Mouse (Mus musculus) cerebellum, postnatal 10 days (tissue): Measurements from ENCODE around the gene Bglap2.

Experiments
- DNase-seq, 2 experiments: peaks; one replicate each; pipeline ENCODE4 v3.0.0; 2021; ENCODE audit warnings: mixed read lengths in 2 of 2

The Bglap2 gene

DNA sequence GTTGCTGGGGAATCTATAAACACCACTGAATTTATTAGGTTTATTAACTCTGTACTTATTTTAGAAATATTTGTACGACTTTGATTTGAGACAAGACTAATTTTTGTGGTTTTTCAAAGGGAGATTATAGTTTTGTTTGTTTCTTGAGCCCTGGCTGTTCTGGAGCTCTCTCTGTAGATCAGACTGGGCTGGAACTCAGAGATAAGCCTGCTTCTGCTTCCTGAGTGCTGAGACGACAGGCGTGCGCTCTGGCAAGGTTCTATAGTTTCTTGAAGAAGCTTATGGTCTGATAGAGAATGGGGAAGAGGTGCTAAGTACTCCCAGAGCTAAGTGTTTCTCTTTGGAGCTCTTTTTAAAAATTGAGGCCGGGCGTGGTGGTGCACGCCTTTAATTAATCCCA, 40.2 kb downstream of the Bglap2 start:
- DNase-seq, result no peak

DNA sequence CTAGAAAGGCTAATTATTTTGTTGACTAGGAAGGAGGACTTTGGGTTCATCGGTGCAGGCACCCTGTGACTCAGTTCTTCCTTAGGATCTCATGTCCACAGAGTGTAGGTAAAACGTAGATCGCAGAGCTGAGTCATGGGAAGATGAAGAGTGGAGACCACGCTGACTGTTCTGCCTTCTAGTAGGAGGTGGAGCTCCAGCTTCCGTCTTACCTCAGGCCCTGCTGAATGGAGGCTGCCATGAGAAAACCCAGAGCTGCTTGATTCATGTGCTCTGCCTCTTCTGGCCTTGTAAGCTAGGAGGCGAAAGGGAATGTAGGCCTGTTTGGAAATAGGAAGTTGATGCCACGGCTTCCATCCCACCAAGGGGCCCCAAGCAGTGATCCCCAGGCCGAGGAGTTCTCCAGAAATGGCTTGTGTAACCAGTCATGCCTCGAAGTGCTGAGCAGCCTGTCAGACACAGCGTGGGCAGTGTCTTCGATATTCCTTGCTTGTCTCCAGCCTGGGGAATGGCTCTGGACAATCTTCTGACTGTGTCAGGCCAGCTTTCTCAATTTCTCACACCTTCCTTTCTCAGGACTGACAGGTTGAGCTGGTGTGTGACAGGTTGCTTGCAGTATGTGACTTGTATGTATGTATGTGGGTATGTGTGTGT, 41.0 kb downstream of the Bglap2 start:
- no peak for DNase-seq

DNA sequence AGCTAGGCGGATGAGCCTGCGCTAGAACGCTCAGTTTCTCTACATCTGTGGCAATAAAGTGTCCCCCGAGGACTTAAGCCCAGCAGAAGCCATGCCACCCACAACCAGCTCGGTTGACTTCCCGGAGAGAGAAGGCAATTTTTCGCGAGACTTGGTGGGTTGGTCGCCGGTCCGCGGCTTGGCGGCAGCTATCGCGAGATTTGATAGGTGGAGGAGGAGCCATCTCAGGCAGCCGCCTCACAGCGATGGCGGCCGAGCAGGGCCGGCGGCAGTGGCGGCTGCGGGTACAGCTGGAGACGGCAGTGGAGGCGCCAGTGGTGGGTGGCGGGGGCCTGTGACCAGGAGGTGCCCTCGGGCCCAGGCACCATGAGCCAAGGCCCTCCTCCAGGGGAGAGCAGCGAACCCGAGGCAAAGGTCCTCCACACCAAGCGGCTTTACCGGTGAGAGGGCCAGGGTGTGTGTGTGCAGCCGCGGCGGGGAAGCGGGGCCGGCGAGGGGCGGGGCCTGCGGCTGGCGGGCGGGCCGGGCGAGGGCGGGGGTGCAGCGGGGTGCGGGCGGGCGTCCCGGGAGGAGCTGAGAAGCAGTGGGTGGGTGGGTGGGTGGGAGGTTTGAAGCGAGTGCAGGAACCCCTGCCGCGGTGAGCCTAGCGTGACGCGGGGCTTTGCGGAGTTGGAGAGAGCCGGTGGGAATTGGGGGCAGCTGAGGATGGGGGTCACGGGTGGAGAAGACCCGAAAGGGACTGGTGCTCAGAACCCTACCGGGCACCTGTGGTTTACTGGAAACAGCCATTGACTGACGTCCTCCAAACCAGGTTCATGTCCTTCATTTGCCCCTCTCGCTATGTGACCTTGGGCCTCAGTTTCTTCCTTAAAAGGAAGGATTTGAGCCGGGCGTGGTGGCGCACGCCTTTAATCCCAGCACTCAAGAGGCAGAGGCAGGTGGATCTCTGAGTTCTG, 42.2 kb downstream of the Bglap2 start, which contains the start of the genes Tmem79 and Smg5:
TSS of gene Tmem79 (minus strand) at position 91 of the 956 bp plus-strand sequence.
TSS of gene Smg5 (plus strand) at position 203 of the 956 bp plus-strand sequence.
- DNase-seq, result peak; percentile 97 to 98

DNA sequence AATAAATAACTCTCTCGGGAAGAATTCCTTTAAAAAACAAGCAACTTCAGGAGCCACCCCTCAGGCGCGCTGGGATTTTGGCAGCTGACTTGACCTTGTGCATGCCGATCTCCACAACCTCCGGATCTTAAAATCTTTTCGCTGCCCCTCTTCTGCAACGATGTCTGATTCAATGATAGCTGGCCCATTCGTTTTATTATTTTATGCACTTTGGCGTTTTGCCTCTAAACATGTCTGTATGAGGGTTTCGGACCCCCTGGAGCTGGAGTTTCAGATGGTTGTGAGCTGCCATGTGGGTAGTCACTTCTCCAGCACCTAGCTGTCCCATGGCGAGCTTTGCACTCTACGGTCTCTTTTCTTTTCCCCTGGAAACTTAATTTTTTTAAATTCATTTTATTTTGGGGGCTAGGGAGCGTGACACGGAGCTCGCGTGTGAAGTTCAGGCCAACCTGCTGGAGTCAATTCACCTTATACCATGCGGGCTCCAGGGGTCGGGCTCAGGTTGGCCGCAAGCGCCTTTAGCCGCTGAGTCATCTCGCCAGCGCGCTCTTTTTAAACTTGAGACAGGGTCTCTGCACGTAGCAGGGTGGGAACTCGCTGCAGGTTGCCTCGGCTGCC, 43.0 kb downstream of the Bglap2 start:
- peak in 1 of 2 experiments; percentile 51 for DNase-seq

DNA sequence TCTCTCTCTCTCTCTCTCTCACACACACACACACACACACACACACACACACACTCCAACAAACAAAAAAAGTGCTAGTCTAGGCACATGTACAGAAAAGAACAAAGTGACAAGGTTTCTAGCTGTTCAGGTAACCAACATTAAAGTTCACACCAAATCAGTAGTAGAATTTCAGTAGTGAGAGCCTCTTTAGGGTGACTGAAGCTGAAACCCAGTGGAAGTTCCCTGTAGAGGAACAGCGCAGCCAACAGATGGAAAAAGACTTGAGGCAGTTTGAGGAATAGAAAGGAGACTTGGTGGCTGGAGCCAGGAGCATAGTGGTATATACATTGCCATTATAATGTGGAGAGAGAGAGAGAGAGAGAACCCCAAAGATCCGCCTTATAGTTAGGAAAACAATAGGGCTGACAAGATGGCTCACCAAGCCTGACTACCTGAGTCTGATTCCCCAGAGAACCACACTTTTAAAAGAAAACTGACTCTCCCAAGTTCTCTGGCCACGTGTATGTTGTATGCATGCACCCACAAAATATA, 43.5 kb downstream of the Bglap2 start:
- no peak for DNase-seq

DNA sequence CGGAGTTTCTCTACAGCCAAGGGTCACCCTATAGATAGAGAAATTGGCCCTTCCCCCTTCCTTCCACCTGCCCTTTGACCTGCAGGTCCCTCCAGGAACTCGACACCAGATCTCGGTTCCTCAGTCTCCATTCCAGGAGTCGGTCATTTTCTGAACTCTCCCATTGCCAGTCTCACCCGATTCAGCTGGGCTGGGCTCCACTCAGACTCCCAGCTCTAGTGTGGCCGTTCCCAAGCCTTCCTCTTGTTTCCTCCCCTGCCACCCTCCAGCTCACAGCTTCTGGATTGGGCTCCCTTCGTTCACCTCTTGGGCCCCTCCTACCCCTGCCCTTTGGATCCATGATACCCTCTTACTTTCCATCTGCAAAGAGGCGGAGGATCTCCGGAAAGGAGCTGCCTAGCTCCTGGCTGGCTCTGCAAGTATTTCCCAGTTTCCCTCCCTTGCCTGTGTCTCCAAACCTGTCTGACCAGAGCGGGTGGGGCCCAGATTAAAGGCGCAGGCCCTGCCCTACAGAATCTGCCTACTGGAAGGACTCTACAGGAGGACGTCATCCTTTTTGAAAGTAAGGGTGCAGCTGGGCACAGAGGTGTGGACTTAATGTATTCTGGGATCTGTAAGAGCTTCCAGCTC, 44.4 kb downstream of the Bglap2 start:
- no peak for DNase-seq

DNA sequence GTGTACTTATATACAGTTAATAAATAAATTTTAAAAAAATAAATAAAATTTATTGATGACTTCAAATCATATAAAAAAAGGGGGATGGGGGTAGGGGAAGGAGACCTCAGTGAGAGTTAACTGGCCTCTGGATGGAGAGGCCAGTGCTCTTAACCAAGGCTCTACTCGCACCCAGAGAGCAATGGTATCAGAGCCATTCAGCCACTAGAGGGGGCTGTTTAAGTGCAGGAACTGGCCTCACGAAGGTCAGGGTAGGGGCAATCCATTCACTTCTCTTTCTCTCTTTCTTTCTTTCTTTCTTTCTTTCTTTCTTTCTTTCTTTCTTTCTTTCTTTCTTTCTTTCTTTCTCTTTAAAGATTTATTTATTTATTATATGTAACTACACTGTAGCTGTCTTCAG, 47.2 kb downstream of the Bglap2 start:
- peak; percentile 57 to 63 for DNase-seq

DNA sequence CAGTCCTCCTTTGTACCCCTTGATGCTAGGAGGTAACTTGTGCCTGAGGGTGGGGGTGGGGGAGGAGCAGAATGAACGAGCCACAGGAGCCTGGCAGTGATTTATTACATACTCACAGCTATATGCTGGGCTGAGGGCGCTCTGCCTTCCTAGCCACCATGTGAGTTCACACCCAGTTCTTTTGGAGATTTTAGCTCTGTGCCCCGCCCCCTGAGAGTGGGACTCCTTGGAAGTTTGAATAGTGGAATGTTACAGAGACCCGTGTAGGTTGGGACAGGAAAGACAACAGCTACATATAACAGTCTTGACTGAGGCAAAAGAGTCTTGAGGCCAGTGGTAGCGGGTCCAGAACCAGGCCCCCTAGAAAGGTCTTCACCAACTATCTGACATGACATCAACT, 49.5 kb downstream of the Bglap2 start:
- DNase-seq, result no peak
